Mouse (Mus musculus): ENCODE data around the gene Armc8.

DNA sequence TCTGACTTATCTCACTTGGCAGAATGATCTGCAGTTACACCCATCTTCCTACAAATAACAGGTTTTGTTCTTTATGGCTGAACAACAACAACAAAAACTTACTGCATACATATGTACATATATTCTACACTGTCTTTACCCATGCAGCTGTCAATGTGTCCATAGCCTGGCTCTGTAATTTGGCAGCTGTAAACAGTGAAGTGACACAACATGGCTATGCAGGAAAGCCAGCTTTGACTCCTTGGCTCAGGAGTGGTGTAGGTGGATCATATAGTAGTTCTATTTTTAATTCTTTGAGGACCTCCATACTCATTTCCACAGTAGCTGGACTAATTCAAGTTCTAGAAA is 9.2 kb downstream of the Armc8 start:
- no peak for TF ChIP-seq CHD2 (IDR thresholded peaks at IDR 0.05; ENCODE audit: low read depth, low read length)
- no peak for TF ChIP-seq ZC3H11A (IDR thresholded peaks at IDR 0.05; ENCODE audit: borderline replicate concordance, low read depth, low read length)
- TF ChIP-seq ZNF384 (IDR thresholded peaks at IDR 0.05; ENCODE audit: low read depth, low read length): no peak
- TF ChIP-seq MAFK (IDR thresholded peaks at IDR 0.05; ENCODE audit: insufficient read depth, low read depth, low read length): no peak
- no peak for TF ChIP-seq HCFC1 (IDR thresholded peaks at IDR 0.05; ENCODE audit: borderline replicate concordance, insufficient read depth, low read length)
